In genomic region chr2:110085701-110086143, GRCm38 (mm10) we compare ENCODE assay signal across 10 mouse cellular contexts.
DNase-seq lines count a peak whose midpoint lies in the region; ATAC-seq and TF ChIP-seq lines count a peak whose summit lies in the region.
"Had no signal": no experiment of that assay in that cellular context is flagged by ENCODE, and none has a peak within 500 bp of the region (broad histone marks: within the 10 kb centered on the region; RNA-seq: fewer than 3 reads in every experiment).

No protein-coding gene starts in this region.

- intact Hi-C loops in heart, adult 2 months (cut with DNase I) = no loop called here
- intact Hi-C loops in gastrocnemius, postnatal 36 days (cut with DNase I) = no loop called here

- no peaks in the 10 kb centered on the region for H3K36me3 ChIP-seq in heart, adult 2 months (ENCODE audit: control insufficient read depth, insufficient read depth, low read length)
- no peaks in the 10 kb centered on the region for H3K36me3 ChIP-seq in heart, embryonic 11.5 days (ENCODE audit: control insufficient read depth, insufficient read depth, low read length)
- H3K36me3 ChIP-seq in limb, embryonic 10.5 days = no peaks in the 10 kb centered on the region
- H3K36me3 ChIP-seq in liver, postnatal 0 days (replicated peaks; ENCODE audit: insufficient read depth, low read length) = no peaks in the 10 kb centered on the region
- H3K36me3 ChIP-seq: lung, embryonic 15.5 days had no signal

- H3K4me2 ChIP-seq in heart, embryonic 11.5 days = no peak overlapping the region
- H3K4me2 ChIP-seq in liver, postnatal 0 days (ENCODE audit: low read depth, low read length) = no peak overlapping the region
- H3K4me2 ChIP-seq: lung, embryonic 15.5 days had no signal

- peak overlapping the region; percentile 30 for H3K27ac ChIP-seq in heart, adult 2 months
- H3K27ac ChIP-seq in heart, embryonic 11.5 days (ENCODE audit: low read depth, low read length) = no peak overlapping the region
- peak overlapping the region; percentile 85 for H3K27ac ChIP-seq in limb, embryonic 10.5 days
- H3K27ac ChIP-seq in liver, postnatal 0 days (ENCODE audit: low read depth) = no peak overlapping the region
- H3K27ac ChIP-seq: lung, embryonic 15.5 days had no signal

- H3K4me3 ChIP-seq in heart, adult 2 months = no peak overlapping the region
- H3K4me3 ChIP-seq in heart, embryonic 11.5 days (ENCODE audit: low read depth, low read length) = no peak overlapping the region
- no peak overlapping the region for H3K4me3 ChIP-seq in limb, embryonic 10.5 days
- H3K4me3 ChIP-seq in liver, postnatal 0 days (ENCODE audit: low read depth, low read length) = no peak overlapping the region
- H3K4me3 ChIP-seq: lung, embryonic 15.5 days; myocyte had no signal

- no peak for TF ChIP-seq CTCF in heart, adult 2 months (IDR thresholded peaks at IDR 0.05)
- no peak for TF ChIP-seq CTCF in liver, postnatal 0 days (IDR thresholded peaks at IDR 0.05; ENCODE audit: low read depth)

- no peaks in the 10 kb centered on the region for H3K9me3 ChIP-seq in heart, embryonic 11.5 days (replicated peaks; ENCODE audit: control insufficient read depth, low read length)
- no peaks in the 10 kb centered on the region for H3K9me3 ChIP-seq in limb, embryonic 10.5 days (replicated peaks)
- no peaks in the 10 kb centered on the region for H3K9me3 ChIP-seq in liver, postnatal 0 days (ENCODE audit: low read length)
- H3K9me3 ChIP-seq: lung, embryonic 15.5 days had no signal

- peak; percentile 42; the same call in 1 of the 2 replicates for TF ChIP-seq EP300 in heart, adult 2 months (IDR thresholded peaks at IDR 0.05; ENCODE audit: insufficient read depth, low read depth, low read length)
- TF ChIP-seq EP300 in liver, postnatal 0 days (IDR thresholded peaks at IDR 0.05; ENCODE audit: low read depth) = no peak

- no peak overlapping the region for H3K9ac ChIP-seq in heart, adult 2 months (ENCODE audit: low read depth, low read length)
- no peak overlapping the region for H3K9ac ChIP-seq in heart, embryonic 11.5 days (ENCODE audit: low read depth, low read length)
- no peak overlapping the region for H3K9ac ChIP-seq in liver, postnatal 0 days (replicated peaks)
- H3K9ac ChIP-seq: lung, embryonic 15.5 days had no signal

- no peaks in the 10 kb centered on the region; the same call in 1 of the 2 replicates for H3K4me1 ChIP-seq in heart, adult 2 months (ENCODE audit: control insufficient read depth, insufficient read depth, low read length)
- H3K4me1 ChIP-seq in heart, embryonic 11.5 days (ENCODE audit: control insufficient read depth, insufficient read depth, low read length) = no peaks in the 10 kb centered on the region
- peaks cover 20% of the 10 kb centered on the region for H3K4me1 ChIP-seq in limb, embryonic 10.5 days
- no peaks in the 10 kb centered on the region for H3K4me1 ChIP-seq in liver, postnatal 0 days (ENCODE audit: insufficient read depth)
- H3K4me1 ChIP-seq: lung, embryonic 15.5 days had no signal

- DNase-seq in heart, adult 2 months = peak; percentile 42 to 64
- peak; percentile 72 for DNase-seq in embryo, embryonic 10.5 days (ENCODE audit: low spot score)
- DNase-seq in gastrocnemius, postnatal 36 days = peak; percentile 19 to 28
- peak; percentile 76 for DNase-seq in limb, embryonic 10.5 days (ENCODE audit: low spot score)
- no peak for DNase-seq in liver, postnatal 0 days
- no peak for DNase-seq in thymus, adult 18-20 months
- DNase-seq in layer of hippocampus, adult 9-11 months = no peak

- no peaks in the 10 kb centered on the region for H3K27me3 ChIP-seq in heart, adult 2 months (ENCODE audit: control insufficient read depth, insufficient read depth, low read length)
- H3K27me3 ChIP-seq in heart, embryonic 11.5 days (ENCODE audit: control insufficient read depth, insufficient read depth, low read length) = no peaks in the 10 kb centered on the region
- H3K27me3 ChIP-seq in limb, embryonic 10.5 days (ENCODE audit: low read depth, poor library complexity, severe bottlenecking) = no peaks in the 10 kb centered on the region
- no peaks in the 10 kb centered on the region for H3K27me3 ChIP-seq in liver, postnatal 0 days (ENCODE audit: insufficient read depth, low read length)

- no peaks in the 10 kb centered on the region for H3K79me2 ChIP-seq in heart, adult 2 months (replicated peaks; ENCODE audit: control insufficient read depth, insufficient read depth, low read length)

- TF ChIP-seq POLR2A in heart, adult 2 months (IDR thresholded peaks at IDR 0.05; ENCODE audit: insufficient read depth, low read depth, low read length) = no peak

- WGBS in heart, adult 2 months = 52% methylated on average over 3 of the region's 3 CpGs
- WGBS in heart, embryonic 11.5 days (ENCODE audit: insufficient replicate concordance) = 53% methylated on average over 3 of the region's 3 CpGs
- 32% methylated on average over 3 of the region's 3 CpGs for WGBS in limb, embryonic 10.5 days
- 69% methylated on average over 3 of the region's 3 CpGs for WGBS in liver, postnatal 0 days (ENCODE audit: insufficient replicate concordance)

- no peak for ATAC-seq in heart, embryonic 11.5 days (replicated peaks; ENCODE audit: insufficient number of reproducible peaks, low FRiP score, low TSS enrichment)
- no peak for ATAC-seq in liver, postnatal 0 days

Comparison
In these comparisons a context has a peak if more than half of its experiments do, and no peak if none do; other contexts are left out.
1. H3K27ac ChIP-seq: peak in heart, adult 2 months (single experiment) and limb, embryonic 10.5 days (single experiment); none in heart, embryonic 11.5 days (single experiment) and liver, postnatal 0 days (single experiment).
2. DNase-seq: peak in heart, adult 2 months (2 of 2), embryo, embryonic 10.5 days (single experiment), gastrocnemius, postnatal 36 days (2 of 2) and limb, embryonic 10.5 days (single experiment); none in liver, postnatal 0 days (single experiment), thymus, adult 18-20 months (0 of 2) and layer of hippocampus, adult 9-11 months (single experiment).